Mouse (Mus musculus) megakaryocyte, embryonic 14.5 days (primary cell): ENCODE measurements around the gene Eml6. TPM values are rescaled to one million over a fixed set of nuclear protein-coding genes. Genes with fewer than 3 reads are reported as not detected.

Experiments used
- H3K27me3 ChIP-seq: replicated peaks from 2 replicates; pipeline ENCODE3; 2012; ENCODE audit warnings: inconsistent platforms
- H3K36me3 ChIP-seq: replicated peaks from 2 replicates; pipeline ENCODE3; 2012; ENCODE audit warnings: low read length, inconsistent platforms, mixed read lengths
- H3K4me1 ChIP-seq: 2 replicates; pipeline ENCODE4 v1.6.1; 2012; ENCODE audit warnings: inconsistent platforms
- H3K4me3 ChIP-seq: replicated peaks from 2 replicates; pipeline ENCODE3; 2012; ENCODE audit warnings: moderate library complexity, mild to moderate bottlenecking, inconsistent platforms
- H3K9me3 ChIP-seq: 2 replicates; pipeline ENCODE4 v1.6.1; 2012; ENCODE audit warnings: inconsistent platforms
- FLI1 ChIP-seq: IDR thresholded peaks from 2 replicates; pipeline ENCODE4 v1.6.1; 2012; ENCODE audit warnings: low read length, inconsistent platforms, mixed read lengths
- GATA1 ChIP-seq: IDR thresholded peaks from 3 replicates; pipeline ENCODE4 v1.6.1; 2012; ENCODE audit warnings: mixed read lengths, low read length, inconsistent platforms, borderline replicate concordance
- polyA plus RNA-seq: library from polyadenylated mRNA; stranded (reverse); fragments of >175 nt; gene quantifications from 2 replicates; pipeline ENCODE4 v1.2.3, GENCODE M21; 2012; ENCODE audit warnings: low replicate concordance; ENCODE audit not compliant: insufficient read depth

The Eml6 gene
- polyA plus RNA-seq, 1 experiment, result 0.67 TPM

DNA sequence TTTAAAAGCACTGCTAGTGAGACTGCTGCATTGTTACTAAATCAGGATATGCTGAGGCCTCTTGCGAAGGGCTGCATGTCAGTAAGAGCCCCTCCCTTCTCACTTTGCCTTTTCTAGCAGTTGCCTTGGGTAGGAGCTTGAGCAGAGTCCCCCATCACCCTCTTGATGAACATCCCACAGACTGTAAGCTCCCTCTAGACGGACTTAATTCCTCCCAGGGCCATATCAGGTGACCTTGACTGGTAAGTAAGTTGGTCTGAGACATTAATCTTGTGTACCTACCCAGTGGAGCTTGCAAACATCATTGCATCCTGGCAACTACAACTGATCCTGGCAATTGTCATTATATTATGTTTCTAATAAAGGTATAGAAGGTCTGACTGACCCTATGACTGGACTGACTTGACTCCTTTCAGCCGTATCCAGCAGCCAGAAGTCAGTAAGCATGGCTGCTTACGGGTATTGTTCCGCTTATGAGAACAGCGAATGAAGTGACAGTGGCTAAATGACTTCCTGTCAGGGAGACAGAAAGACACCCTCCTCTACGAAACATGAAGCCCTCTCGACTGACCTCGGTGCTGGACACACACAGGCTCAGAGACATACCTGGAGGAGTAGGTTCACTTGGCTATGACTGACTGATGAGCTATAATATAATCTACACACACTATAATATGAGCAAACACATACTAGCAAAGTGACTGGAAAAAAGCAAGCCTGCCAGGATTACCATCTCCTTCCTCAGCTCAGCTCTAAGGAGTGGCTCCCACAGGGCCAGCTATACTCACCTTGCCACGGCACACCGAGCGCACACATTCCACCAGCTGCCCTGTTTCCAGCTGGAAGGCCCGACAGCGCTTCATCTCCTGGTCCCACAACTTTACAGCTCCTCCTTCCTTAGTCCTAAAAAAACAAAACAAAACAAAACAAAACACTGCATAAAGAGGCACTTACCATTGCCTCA, 273.9 kb downstream of the Eml6 start:
- Histone ChIP-seq H3K4me3 (no peak overlapping the region), H3K36me3 (peaks cover 51% of the 10 kb centered on the region), H3K9me3 (no peaks in the 10 kb centered on the region), H3K27me3 (no peaks in the 10 kb centered on the region), H3K4me1 (peaks cover 34% of the 10 kb centered on the region)
- TF ChIP-seq FLI1 (no peak), GATA1 (no peak)

DNA sequence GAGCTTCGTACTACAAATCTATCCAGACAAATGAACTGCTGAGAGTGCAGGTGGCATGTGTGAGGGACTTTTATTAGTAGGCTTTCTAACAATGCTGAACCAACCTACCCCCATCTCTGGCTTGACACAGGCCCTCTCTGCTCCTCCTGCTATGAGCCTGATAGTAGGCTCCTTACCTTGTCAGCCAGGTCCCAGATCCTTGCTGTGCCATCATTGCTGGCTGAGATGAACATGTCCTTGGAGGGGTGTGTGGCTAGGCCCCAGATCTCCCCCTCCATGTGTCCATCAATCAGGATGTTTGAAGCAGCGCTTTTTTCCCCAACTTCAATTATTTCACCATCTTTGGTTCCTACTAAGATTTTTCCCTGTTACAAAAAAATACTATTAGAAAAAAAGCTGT, 274.8 kb downstream of the Eml6 start:
- no peaks in the 10 kb centered on the region for H3K9me3 ChIP-seq
- H3K27me3 ChIP-seq, result no peaks in the 10 kb centered on the region
- H3K4me3 ChIP-seq, result no peak overlapping the region
- H3K36me3 ChIP-seq, result peaks cover 60% of the 10 kb centered on the region
- TF ChIP-seq FLI1 (no peak), GATA1 (no peak)
- peaks cover 31% of the 10 kb centered on the region for H3K4me1 ChIP-seq

DNA sequence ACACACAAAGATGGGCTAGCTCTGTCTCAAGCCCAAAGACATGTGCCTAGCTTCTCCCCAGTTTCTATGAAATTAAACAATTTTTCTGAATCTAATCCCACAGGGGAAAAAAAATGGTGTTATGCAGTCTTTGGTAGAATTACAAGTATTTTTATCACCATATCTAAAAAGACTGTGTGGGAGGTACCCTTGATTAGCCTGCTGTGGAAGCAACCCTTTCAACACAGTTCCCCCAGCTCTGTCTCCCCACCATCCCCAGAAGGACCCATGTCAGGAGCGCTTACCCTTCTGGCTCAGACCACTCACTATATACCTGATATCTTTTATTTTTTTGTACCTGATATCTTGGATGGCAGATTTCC, 276.4 kb downstream of the Eml6 start:
- TF ChIP-seq GATA1, result no peak
- TF ChIP-seq FLI1, result no peak
- Histone ChIP-seq H3K4me3 (no peak overlapping the region), H3K27me3 (no peaks in the 10 kb centered on the region), H3K4me1 (peaks cover 16% of the 10 kb centered on the region), H3K36me3 (peaks cover 76% of the 10 kb centered on the region), H3K9me3 (no peaks in the 10 kb centered on the region)

DNA sequence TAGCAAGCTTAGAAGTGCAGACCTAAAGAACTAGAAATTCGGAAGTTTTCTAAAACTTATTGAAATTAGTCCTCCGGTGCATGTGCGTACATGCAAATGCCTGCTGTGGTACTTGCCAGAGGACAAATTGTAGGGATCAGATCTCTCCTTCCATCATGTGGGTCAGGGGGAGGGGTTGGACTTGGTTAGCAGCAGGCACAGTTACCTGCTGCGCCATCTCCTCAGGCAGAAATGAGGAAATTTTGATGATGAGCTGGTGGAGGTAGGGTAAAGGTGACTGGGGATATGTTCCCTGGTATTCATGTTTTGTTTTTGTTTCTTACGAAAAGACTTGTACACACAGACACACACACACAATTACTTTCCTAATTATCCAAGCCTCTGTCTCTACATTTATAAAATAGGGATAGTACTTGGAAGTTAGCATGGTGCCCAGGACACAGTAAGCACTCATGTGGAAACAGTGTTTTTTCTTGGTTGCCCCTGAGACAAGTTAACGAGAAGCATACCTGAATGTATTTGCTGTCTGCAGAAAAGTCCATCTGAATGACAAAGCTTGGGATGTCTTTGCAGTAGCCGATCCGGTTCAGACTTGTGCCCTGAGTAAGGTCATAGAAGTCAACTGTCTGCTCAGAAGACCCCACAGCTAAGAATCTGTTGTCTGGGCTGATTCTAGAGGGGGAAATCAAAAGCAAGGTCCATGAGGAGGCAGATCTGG, 276.9 kb downstream of the Eml6 start:
- TF ChIP-seq GATA1, result no peak
- TF ChIP-seq FLI1, result no peak
- Histone ChIP-seq H3K9me3 (no peaks in the 10 kb centered on the region), H3K27me3 (no peaks in the 10 kb centered on the region), H3K36me3 (peaks cover 81% of the 10 kb centered on the region), H3K4me1 (peaks cover 10% of the 10 kb centered on the region), H3K4me3 (no peak overlapping the region)

DNA sequence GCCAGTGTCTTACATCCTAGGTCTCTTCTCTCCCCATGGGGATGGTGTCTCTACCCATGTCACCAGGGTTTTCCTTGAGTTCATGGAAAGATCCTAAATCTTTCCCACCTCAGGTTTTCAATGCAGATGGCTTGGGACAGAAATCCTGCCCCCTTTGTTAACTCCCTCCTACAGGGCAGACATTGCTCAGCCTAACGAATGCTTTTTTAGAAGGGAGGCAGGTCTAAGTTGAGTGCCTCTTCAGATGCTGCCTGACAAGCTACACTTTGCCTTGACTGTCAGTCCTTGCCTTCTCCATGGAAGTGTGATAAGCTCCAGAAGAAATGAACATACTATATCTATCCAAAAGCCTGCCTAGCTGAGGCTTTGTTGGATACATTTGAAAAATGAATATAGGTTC, 278.0 kb downstream of the Eml6 start:
- Histone ChIP-seq H3K9me3 (no peaks in the 10 kb centered on the region), H3K27me3 (no peaks in the 10 kb centered on the region), H3K4me3 (no peak overlapping the region), H3K36me3 (peaks cover 90% of the 10 kb centered on the region), H3K4me1 (peaks cover 2% of the 10 kb centered on the region)
- TF ChIP-seq GATA1 (no peak), FLI1 (no peak)

DNA sequence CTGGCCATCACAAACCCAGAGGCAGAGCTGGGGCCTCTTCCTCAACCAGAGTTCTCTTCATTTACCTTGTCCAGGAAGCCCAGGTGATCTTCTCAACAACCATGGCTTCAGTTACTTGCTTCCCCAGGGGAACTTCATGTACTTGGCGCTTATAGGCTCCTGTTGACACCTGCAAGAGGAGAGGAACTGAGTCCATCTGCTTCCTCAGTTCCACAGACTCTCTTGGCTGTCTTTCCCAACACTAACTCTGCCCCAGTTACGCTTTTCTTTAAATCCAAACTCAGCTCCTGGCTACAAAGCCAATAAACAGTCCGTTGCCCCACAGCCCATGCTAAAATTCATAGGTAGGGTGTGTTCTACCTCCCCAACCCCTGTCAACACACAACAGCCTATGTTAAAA, 278.5 kb downstream of the Eml6 start:
- Histone ChIP-seq H3K4me3 (no peak overlapping the region), H3K36me3 (peaks cover 90% of the 10 kb centered on the region), H3K9me3 (no peaks in the 10 kb centered on the region), H3K4me1 (no peaks in the 10 kb centered on the region; the same call in 1 of the 2 replicates), H3K27me3 (no peaks in the 10 kb centered on the region)
- TF ChIP-seq FLI1 (no peak), GATA1 (no peak)

DNA sequence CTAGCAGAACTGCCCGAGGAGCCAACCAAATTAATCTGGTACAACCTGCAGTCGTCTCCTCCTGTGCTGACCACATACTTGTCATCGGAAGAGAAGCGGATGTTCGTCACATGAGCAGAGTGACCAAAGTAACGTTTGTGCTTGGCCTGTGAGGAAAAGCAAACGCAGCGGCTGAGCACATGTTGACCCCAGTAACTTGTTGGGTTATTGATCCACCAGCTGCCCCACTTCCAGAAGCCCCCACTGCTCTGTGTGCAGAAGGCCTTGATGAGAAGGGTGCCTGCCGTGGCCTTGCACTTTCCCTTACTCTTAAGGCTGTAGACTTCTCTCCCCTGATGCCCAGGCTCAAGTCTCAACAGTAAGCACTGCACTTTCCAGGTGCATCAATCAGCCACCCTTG, 279.6 kb downstream of the Eml6 start:
- Histone ChIP-seq H3K4me3 (no peak overlapping the region), H3K9me3 (no peaks in the 10 kb centered on the region), H3K27me3 (no peaks in the 10 kb centered on the region), H3K4me1 (no peaks in the 10 kb centered on the region), H3K36me3 (peaks cover 94% of the 10 kb centered on the region)
- TF ChIP-seq GATA1 (no peak), FLI1 (no peak)

DNA sequence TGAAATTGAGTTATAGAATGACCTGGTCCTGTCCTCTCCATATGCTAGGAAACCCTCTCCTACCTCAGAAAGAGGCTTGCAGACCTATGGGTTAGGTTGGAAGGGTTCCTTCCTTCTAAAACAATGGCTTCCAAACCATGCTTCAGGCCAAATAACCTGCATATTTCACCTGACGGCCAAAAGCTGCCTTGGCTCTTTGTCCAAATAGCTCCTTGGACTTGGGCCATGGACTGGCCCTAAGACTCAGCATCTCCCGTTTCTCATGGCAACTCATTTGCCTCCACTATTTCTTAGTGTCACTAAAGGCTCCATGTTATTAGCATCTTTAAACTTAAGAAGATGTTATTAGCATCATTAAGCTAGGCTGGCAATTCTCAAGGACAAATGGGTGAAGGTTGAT, 280.3 kb downstream of the Eml6 start:
- Histone ChIP-seq H3K4me3 (no peak overlapping the region), H3K27me3 (no peaks in the 10 kb centered on the region), H3K4me1 (no peaks in the 10 kb centered on the region), H3K9me3 (no peaks in the 10 kb centered on the region), H3K36me3 (peaks cover 94% of the 10 kb centered on the region)
- TF ChIP-seq FLI1, result no peak
- no peak for TF ChIP-seq GATA1

DNA sequence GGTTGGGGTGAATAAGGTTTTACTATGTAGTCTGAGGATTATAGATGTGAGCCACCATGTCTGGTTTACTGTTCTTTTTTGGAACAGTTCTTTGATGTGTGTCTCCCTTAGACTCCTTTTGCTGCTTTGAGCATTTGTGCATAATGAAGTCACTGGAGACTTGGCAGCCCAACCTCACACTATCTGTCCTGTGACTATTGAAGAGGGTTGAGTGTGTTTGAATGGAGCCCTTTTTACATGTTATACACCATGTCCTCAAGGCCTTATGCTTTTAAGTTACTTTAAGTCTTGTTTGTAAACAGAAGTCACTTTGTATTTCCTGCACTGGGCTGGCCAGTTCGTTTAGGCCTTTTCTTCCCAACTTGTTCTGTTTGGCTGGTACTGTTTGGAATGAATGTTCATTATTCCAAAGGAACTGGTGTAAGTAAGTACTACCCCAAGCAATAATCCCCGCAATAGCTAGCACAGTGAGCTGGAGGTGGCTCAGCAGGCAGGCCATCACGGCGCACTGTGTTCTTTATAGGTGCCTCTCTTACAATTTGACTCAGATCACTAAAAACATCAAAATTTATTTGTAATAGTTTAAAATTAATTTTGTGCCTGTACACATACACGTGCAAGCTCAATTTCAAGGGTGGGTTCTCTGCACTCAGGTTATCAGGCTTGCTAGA, 280.9 kb downstream of the Eml6 start:
- Histone ChIP-seq H3K36me3 (peaks cover 95% of the 10 kb centered on the region), H3K4me1 (peaks cover 3% of the 10 kb centered on the region), H3K27me3 (no peaks in the 10 kb centered on the region), H3K4me3 (no peak overlapping the region), H3K9me3 (no peaks in the 10 kb centered on the region)
- TF ChIP-seq FLI1 (no peak), GATA1 (no peak)
